Mouse (Mus musculus): ENCODE results near the gene Zfand2a.

The Zfand2a gene

GRCm38 (mm10) chr5:139466373-139466772, 18.0 kb downstream of the Zfand2a start:
- no peak for DNase-seq (ENCODE audit: low spot score in 2 of 2)

- DNase-seq (ENCODE audit: low spot score in 2 of 2), result no peak
These were observed 19.5 kb downstream of the Zfand2a start for GRCm38 (mm10) chr5:139464874-139465273.

GRCm38 (mm10) chr5:139460384-139461067, 23.8 kb downstream of the Zfand2a start, which contains the start of gene 3110082I17Rik:
Gene 3110082I17Rik, minus strand, starts transcription at chr5:139460527.
- peak; percentile 96 to 99 for DNase-seq (ENCODE audit: low spot score in 2 of 2)

- DNase-seq (ENCODE audit: low spot score in 2 of 2), result no peak
These were observed 24.4 kb downstream of the Zfand2a start for GRCm38 (mm10) chr5:139459938-139460337.

DNA sequence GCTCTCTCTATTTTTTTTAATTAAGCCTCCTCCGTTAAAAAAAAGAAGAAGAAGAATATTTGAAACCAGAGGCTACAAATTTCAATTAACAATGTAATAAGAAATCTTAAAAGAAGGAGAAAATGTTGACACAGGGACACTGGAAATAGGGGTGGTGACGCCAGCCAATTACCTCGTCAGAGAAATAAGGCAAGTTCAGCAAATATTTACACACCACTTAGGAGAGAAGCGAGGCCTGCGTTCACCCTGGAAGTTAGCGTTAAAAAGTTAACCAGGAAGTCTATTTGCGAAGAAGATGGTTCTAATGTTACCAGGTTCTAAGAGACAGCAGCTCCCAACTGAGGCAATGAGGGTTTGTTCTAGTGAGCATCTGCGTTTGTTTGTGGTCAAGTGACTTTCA, 27.1 kb downstream of the Zfand2a start:
- no peak for DNase-seq (ENCODE audit: low spot score in 2 of 2)

GRCm38 (mm10) chr5:139455166-139455565, 29.2 kb downstream of the Zfand2a start:
- DNase-seq (ENCODE audit: low spot score in 2 of 2), result no peak

- DNase-seq (ENCODE audit: low spot score in 2 of 2), result no peak
These were observed 31.3 kb downstream of the Zfand2a start for GRCm38 (mm10) chr5:139453031-139453430.

DNA sequence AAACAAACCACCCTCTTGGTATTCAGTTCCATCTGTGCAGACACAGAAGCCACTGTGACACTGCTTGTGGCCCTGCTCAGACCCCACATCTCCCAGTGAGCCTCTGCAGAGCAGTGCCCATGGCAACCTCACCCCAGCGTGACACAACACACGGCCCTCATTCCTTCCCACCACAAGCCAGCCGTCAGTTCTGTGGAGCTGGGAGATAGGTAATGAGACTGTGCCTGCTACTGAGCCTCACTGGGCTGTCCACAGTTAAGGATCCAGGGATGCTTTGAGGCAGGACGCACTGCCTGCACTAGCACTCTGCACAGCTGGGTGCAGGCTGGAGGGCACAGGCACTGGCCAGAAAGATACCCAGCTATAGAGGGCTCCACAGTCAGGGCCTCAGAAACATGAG, 34.4 kb downstream of the Zfand2a start:
- no peak for DNase-seq (ENCODE audit: low spot score in 2 of 2)

DNA sequence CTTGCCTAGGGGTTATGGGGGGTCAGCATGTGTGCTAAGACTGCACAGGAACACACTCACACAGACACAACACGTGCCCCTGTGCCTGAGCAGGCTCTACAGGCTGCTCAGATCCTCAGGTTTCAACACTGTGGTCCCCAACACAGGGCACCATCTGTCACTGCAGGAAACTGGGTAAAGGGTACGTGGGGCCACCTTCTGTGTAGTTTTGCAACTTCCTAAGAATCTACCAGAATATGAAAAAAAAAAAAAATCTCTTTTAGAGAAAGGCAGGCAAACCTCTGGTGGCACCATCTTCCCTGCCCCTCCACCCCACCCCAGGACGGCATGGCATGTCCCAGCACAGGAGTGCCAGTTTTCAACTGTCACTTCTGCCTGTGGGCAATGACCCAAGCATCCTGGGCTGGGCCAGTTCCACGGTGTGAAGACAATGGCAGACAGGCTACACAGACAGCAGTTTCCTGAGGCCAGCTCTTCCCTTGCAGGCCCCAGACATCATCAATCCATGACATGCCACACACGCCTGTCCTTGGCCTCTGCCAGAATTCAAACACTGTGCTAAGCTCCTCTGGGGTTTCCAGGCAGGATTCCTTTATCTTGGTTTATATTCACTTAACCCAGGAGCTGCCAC, 35.1 kb downstream of the Zfand2a start:
- DNase-seq (ENCODE audit: low spot score in 2 of 2), result peak in 1 of 2 experiments; percentile 19

DNA sequence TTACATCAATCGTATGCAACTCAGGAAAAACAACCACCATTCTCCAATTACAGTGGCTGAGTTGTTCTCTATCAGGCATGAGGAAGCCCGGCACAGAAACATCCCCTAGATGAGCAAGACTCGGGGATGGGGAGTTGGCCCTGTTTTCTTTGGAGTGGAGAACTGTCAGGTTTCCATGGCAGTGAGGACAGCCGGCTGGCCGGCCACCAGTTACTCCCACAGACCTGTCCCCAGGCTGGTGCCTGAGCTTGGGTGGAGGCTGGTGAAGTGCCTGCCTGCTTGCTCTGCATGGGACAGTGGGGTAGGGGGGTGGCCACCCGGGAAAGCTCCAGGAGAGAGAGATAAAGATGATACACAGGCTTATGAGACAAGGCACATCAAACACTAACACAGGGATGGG, 36.3 kb downstream of the Zfand2a start:
- DNase-seq (ENCODE audit: low spot score in 2 of 2), result no peak

GRCm38 (mm10) chr5:139445258-139445657, 39.1 kb downstream of the Zfand2a start:
- no peak for DNase-seq (ENCODE audit: low spot score in 2 of 2)

GRCm38 (mm10) chr5:139442962-139443361, 41.4 kb downstream of the Zfand2a start:
- no peak for DNase-seq (ENCODE audit: low spot score in 2 of 2)

DNA sequence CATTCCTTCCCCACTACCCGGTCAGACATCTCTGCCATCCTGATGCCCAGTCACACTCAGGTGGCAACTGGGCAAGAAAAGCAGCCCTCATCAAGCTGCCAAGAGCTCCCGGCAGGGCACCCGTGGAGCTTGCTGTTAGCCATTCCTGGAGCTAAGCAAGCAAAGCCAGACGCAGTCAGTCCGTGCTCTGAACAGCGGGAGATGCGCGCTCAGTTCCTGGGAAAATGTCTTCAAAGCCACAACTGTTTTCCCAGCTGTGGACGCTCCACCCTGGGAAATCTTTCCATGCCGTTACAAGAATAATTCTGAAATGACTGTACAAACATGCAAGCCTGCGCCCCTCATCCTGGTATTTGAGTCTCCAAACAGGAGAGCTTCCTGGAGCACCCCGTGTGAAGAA, 41.9 kb downstream of the Zfand2a start:
- DNase-seq (ENCODE audit: low spot score in 2 of 2), result no peak

GRCm38 (mm10) chr5:139441726-139442018, 42.7 kb downstream of the Zfand2a start:
- no peak for DNase-seq (ENCODE audit: low spot score in 2 of 2)

DNA sequence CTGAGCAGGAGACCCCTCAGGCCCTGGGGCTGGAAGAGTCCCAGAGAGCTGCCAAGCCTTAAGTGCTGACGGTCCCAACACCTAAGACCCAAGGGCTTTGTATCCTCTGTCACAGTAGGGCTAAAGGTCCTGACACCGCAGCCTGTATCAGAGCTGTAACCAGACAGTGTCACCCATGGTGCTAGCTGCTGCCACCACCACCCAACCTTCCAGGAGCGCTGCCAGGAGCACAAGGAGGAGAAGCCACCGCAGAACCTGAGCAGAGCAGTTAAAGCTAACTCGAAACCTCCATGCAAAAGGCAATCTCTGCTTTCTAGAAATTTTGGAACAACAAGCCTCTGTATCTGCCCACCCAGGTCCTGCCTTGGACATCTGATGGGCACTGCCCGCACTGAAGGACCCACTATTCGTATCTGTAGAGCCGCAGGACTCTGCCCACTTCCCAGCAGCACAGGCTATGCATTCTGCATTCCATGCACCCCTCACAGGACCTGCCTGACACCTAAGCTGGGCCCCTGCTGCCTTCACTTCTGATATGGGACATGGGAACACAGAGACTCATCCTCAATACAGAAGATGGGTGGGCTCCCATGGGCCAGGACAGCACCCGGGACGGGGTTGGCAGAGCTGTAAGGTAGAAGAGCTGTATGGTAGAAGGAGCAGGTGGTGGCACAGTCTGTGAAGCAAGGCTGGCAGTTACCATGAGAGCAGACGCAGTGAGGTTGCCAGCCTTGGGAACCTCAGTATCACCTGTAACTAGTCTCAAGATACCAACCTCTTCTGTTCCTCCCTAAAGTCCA, 43.2 kb downstream of the Zfand2a start:
- DNase-seq (ENCODE audit: low spot score in 2 of 2), result no peak

DNA sequence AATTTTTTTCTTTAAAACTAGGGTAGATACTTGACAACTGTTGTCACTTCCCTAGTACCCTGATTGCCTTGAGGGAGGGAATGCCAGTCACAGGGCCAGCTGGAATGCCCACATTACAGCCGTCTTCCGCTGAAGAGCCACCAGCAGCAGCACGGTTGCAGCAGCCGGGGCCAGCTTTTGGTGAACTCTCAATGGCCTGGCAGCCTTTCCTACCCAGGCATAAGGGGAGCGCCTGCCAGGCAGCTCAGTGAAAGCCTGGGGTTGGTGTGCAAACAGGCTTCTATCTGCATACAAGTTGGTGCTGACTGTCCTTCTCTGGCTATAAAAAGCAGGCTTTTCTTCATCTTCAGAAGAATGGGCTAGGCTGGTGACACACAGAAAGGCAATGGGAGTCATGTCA, 43.9 kb downstream of the Zfand2a start:
- no peak for DNase-seq (ENCODE audit: low spot score in 2 of 2)

DNA sequence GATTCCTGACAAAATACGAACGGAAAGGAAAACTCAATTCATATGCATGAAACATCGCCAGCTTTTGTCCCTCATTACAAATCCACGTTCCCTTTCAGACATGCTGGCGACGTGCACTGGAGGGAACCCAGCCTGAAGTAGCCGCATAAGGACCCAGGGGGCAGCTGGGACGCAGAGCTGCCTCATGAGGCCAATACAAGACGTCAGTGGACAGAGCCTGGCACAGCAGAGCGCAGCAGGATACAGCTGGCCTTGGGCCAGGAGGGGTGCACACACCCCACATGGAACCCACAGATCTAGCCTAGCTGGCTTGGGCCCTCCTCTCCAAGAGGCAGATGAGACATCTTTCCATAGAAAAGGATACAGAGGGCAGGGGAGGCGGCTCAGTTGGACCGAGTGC, 45.9 kb downstream of the Zfand2a start:
- DNase-seq (ENCODE audit: low spot score in 2 of 2), result no peak

DNA sequence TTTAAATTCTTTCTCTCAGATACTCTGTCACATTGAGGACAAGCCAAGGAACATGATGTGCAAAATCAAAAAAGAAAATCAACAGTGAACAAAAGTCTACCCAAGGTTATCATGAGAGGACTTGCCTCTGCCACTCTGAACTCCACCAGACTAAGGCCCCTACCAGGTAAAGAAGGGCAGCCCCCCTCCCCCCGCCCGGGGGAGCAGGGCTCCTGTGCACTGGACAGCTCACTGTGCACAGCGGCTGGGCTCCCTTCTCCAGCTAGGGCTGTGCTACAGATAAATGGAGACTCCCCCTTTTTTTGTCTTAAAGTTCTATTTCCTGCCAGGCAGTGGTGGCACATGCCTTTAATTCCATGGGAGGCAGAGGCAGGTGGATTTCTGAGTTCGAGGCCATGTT, 46.6 kb downstream of the Zfand2a start:
- DNase-seq (ENCODE audit: low spot score in 2 of 2), result no peak

DNA sequence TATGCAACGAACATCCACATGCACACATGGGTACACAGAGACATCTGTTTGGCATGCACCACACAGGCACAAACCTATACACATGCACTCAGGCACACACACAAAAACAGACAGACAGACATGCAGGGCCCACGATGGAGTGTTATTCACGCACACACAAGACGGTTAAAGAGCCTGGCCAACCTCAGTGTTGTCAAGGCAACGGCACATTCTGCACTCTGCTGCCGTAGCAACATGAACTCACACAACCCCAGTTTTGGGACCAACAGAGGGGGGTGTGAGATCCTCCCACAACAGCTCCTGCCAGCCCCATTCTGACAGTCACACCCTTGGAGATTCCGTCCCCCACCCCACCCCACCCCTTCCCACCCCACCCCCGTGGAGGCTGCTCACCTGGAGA, 49.4 kb downstream of the Zfand2a start:
- DNase-seq (ENCODE audit: low spot score in 2 of 2), result no peak

GRCm38 (mm10) chr5:139433842-139434568, 50.3 kb downstream of the Zfand2a start:
- no peak for DNase-seq (ENCODE audit: low spot score in 2 of 2)

GRCm38 (mm10) chr5:139432747-139433508, 51.4 kb downstream of the Zfand2a start:
- DNase-seq (ENCODE audit: low spot score in 2 of 2), result no peak

All from urinary bladder, adult 18-20 months (tissue).